26 mouse cellular contexts compared by ENCODE assay signal in genomic region chr4:33478011-33478785, GRCm38 (mm10).
A peak's percentile ranks its signal among the peaks of the same experiment; 100 is the strongest.
DNase-seq lines count a peak whose midpoint lies in the region; ATAC-seq lines count a peak whose summit lies in the region.
"Had no signal": no experiment of that assay in that cellular context is flagged by ENCODE, and none has a peak within 500 bp of the region (broad histone marks: within the 10 kb centered on the region; RNA-seq: fewer than 3 reads in every experiment).

No protein-coding gene starts in this region.

- H3K4me1 ChIP-seq in heart, embryonic 12.5 days (replicated peaks) = no peaks in the 10 kb centered on the region
- peaks cover 28% of the 10 kb centered on the region for H3K4me1 ChIP-seq in megakaryocyte, embryonic 14.5 days
- H3K4me1 ChIP-seq: embryonic facial prominence, embryonic 10.5 days; embryonic facial prominence, embryonic 12.5 days; forebrain, embryonic 10.5 days had no signal

- H3K27me3 ChIP-seq in heart, embryonic 12.5 days (replicated peaks) = no peaks in the 10 kb centered on the region
- H3K27me3 ChIP-seq in megakaryocyte, embryonic 14.5 days (replicated peaks) = no peaks in the 10 kb centered on the region
- H3K27me3 ChIP-seq: CH12.LX; embryonic facial prominence, embryonic 12.5 days; forebrain, embryonic 12.5 days; Patski had no signal

- no peak overlapping the region for H3K4me2 ChIP-seq in heart, embryonic 12.5 days
- H3K4me2 ChIP-seq: embryonic facial prominence, embryonic 12.5 days; forebrain, embryonic 12.5 days had no signal

- H3K9me3 ChIP-seq in heart, embryonic 12.5 days (replicated peaks) = peaks cover 4% of the 10 kb centered on the region; the same call in 1 of the 2 replicates
- peaks cover 5% of the 10 kb centered on the region; the same call in 1 of the 2 replicates for H3K9me3 ChIP-seq in megakaryocyte, embryonic 14.5 days
- H3K9me3 ChIP-seq: embryonic facial prominence, embryonic 10.5 days; embryonic facial prominence, embryonic 12.5 days; forebrain, embryonic 10.5 days; forebrain, embryonic 12.5 days; G1E had no signal

- DNase-seq in heart, adult 11 months = peak; percentile 56
- peak; percentile 75 for DNase-seq in retina, postnatal 1 day
- no peak for DNase-seq in spleen, postnatal 10 days (ENCODE audit: low spot score in 2 of 2)
- DNase-seq: adrenal gland, adult 8-10 months; adrenal gland, postnatal 14 days; adrenal gland, postnatal 36 days; B cell, adult 2 months; cerebellum, adult 11-12 months; cerebellum, adult 2 months; cerebellum, adult 9-10 months; cerebellum, postnatal 10 days; cerebellum, postnatal 25 days had no signal

- no peak overlapping the region for H3K4me3 ChIP-seq in heart, embryonic 12.5 days
- H3K4me3 ChIP-seq in megakaryocyte, embryonic 14.5 days (replicated peaks) = peak overlapping the region; percentile 2
- H3K4me3 ChIP-seq: embryonic facial prominence, embryonic 10.5 days; embryonic facial prominence, embryonic 12.5 days; forebrain, embryonic 10.5 days; forebrain, embryonic 12.5 days had no signal

- H3K27ac ChIP-seq in heart, embryonic 12.5 days (ENCODE audit: poor library complexity, severe bottlenecking) = no peak overlapping the region
- H3K27ac ChIP-seq: embryonic facial prominence, embryonic 10.5 days; embryonic facial prominence, embryonic 12.5 days; forebrain, embryonic 10.5 days; forebrain, embryonic 12.5 days had no signal

- 86% methylated on average over 8 of the region's 8 CpGs for WGBS in heart, embryonic 12.5 days

- no peak for ATAC-seq in heart, embryonic 12.5 days (ENCODE audit: insufficient number of reproducible peaks, low FRiP score)
- ATAC-seq in megakaryocyte, adult 5-6 weeks (ENCODE audit: poor library complexity, severe bottlenecking) = no peak
- peak; percentile 56 for ATAC-seq in erythroid progenitor cell, adult 5-6 weeks (replicated peaks; ENCODE audit: low FRiP score, poor library complexity, severe bottlenecking)
- ATAC-seq: activated CD4-positive, CD25-positive, alpha-beta regulatory T cell, adult 4 months; CD4-positive, CD25-positive, alpha-beta regulatory T cell, adult 4 months; forebrain, embryonic 14.5 days; Patski had no signal

- no peak overlapping the region for H3K9ac ChIP-seq in heart, embryonic 12.5 days
- H3K9ac ChIP-seq: embryonic facial prominence, embryonic 12.5 days; forebrain, embryonic 12.5 days had no signal

- peaks cover 5% of the 10 kb centered on the region for H3K36me3 ChIP-seq in heart, embryonic 12.5 days
- H3K36me3 ChIP-seq in megakaryocyte, embryonic 14.5 days (replicated peaks; ENCODE audit: low read length) = peaks cover 39% of the 10 kb centered on the region
- H3K36me3 ChIP-seq: embryonic facial prominence, embryonic 12.5 days; forebrain, embryonic 12.5 days had no signal

Comparison
In these comparisons a context has a peak if more than half of its experiments do, and no peak if none do; other contexts are left out.
1. DNase-seq: peak in heart, adult 11 months (single experiment) and retina, postnatal 1 day (single experiment); none in spleen, postnatal 10 days (0 of 2).